Mouse (Mus musculus) liver, embryonic 11.5 days (tissue): ENCODE measurements around the gene Ino80. TPM values are rescaled to one million over a fixed set of nuclear protein-coding genes. Genes with fewer than 3 reads are reported as not detected.
A peak's percentile ranks its signal among the peaks of the same experiment; 100 is the strongest.

Experiments
- ATAC-seq: fragments of 200-750 bp; cut with Nextera tagmentation; replicated peaks from 2 replicates; pipeline ENCODE4 v1.8.0; 2017; ENCODE audit warnings: moderate number of reproducible peaks, mild to moderate bottlenecking, moderate TSS enrichment, moderate library complexity; ENCODE audit not compliant: low FRiP score
- DNase-seq: peaks from one replicate; pipeline ENCODE4 v3.0.0-alpha.2; 2017; ENCODE audit warnings: low spot score
- H3K27ac ChIP-seq: fragments of 300-500 bp; sonication (generic); 2 replicates; pipeline ENCODE4 v1.5.1; 2014; ENCODE audit warnings: mild to moderate bottlenecking, low read depth, low read length, control low read depth
- H3K27me3 ChIP-seq: fragments of 300-500 bp; sonication (generic); replicated peaks from 2 replicates; pipeline ENCODE4 v1.6.1; 2014; ENCODE audit warnings: low read length, mixed read lengths; ENCODE audit not compliant: control insufficient read depth, insufficient read depth
- H3K36me3 ChIP-seq: fragments of 300-500 bp; sonication (generic); 2 replicates; pipeline ENCODE4 v1.6.1; 2014; ENCODE audit warnings: mild to moderate bottlenecking, low read length, moderate library complexity, mixed read lengths; ENCODE audit not compliant: control insufficient read depth, insufficient read depth
- H3K4me1 ChIP-seq: fragments of 300-500 bp; sonication (generic); replicated peaks from 2 replicates; pipeline ENCODE4 v1.6.1; 2014; ENCODE audit warnings: low read length, mixed read lengths; ENCODE audit not compliant: control insufficient read depth, insufficient read depth
- H3K4me2 ChIP-seq: fragments of 300-500 bp; sonication (generic); 2 replicates; pipeline ENCODE4 v1.6.1; 2014; ENCODE audit warnings: mild to moderate bottlenecking, control low read depth, moderate library complexity
- H3K4me3 ChIP-seq: fragments of 300-500 bp; sonication (generic); 2 replicates; pipeline ENCODE4 v1.5.1; 2014; ENCODE audit warnings: low read depth, low read length, control low read depth
- H3K9ac ChIP-seq: fragments of 300-500 bp; sonication (generic); 2 replicates; pipeline ENCODE4 v1.6.1; 2014; ENCODE audit warnings: low read depth, low read length, control low read depth
- H3K9me3 ChIP-seq: fragments of 300-500 bp; sonication (generic); 2 replicates; pipeline ENCODE4 v1.6.1; 2016; ENCODE audit warnings: low read length, inconsistent platforms, mixed read lengths; ENCODE audit not compliant: control insufficient read depth
- WGBS: fragments of 180-500 bp; shearing (Covaris S2); extraction: QIAGEN DNeasy Blood & Tissue Kit; methylation state at CpG from one replicate; pipeline ENCODE4 v1.1.7; 2014; 5-methylcytosine and 5-hydroxymethylcytosine counted together
- polyA plus RNA-seq: library from polyadenylated mRNA; unstranded; fragments of >200 nt; fragmentation: Nextera tagmentation; extraction: Ambion mirVana; gene quantifications from 2 replicates; pipeline ENCODE4 v1.2.1, GENCODE M21; 2014

Ino80 gene
- polyA plus RNA-seq, 1 experiment from 2014 or later: 4.9 TPM

- Histone ChIP-seq H3K9ac (peak overlapping the region; percentile 99), H3K4me2 (peak overlapping the region; percentile 89), H3K4me1 (peaks cover 17% of the 10 kb centered on the region), H3K36me3 (0 out of 2 replicates have a peak, but pooled peaks cover 2% of the 10 kb centered on the region), H3K27me3 (no peaks in the 10 kb centered on the region), H3K9me3 (no peaks in the 10 kb centered on the region), H3K27ac (no peak overlapping the region), H3K4me3 (peak overlapping the region; percentile 97)
- DNase-seq (no peak), ATAC-seq (no peak)
- 8% methylated on average over 7 of the region's 7 CpGs for WGBS
These were observed 1.3 kb downstream of the Ino80 start for GRCm38 (mm10) chr2:119476166-119476565.

GRCm38 (mm10) chr2:119463945-119464344 lies 13.5 kb downstream of the Ino80 start:
- H3K9me3 ChIP-seq: no peaks in the 10 kb centered on the region
- DNase-seq (no peak), ATAC-seq (no peak)
- H3K4me3 ChIP-seq: no peak overlapping the region
- H3K36me3 ChIP-seq: no peaks in the 10 kb centered on the region; the same call in 1 of the 2 replicates
- H3K27ac ChIP-seq: no peak overlapping the region
- no peak overlapping the region for H3K9ac ChIP-seq
- no peaks in the 10 kb centered on the region for H3K4me1 ChIP-seq
- no peak overlapping the region for H3K4me2 ChIP-seq
- WGBS: 75% methylated on average over 4 of the region's 4 CpGs
- no peaks in the 10 kb centered on the region for H3K27me3 ChIP-seq

GRCm38 (mm10) chr2:119463114-119463775 lies 14.2 kb downstream of the Ino80 start:
- Histone ChIP-seq H3K4me3 (no peak overlapping the region), H3K27me3 (no peaks in the 10 kb centered on the region), H3K9me3 (no peaks in the 10 kb centered on the region), H3K4me2 (no peak overlapping the region), H3K36me3 (no peaks in the 10 kb centered on the region; the same call in 1 of the 2 replicates), H3K27ac (no peak overlapping the region), H3K9ac (no peak overlapping the region), H3K4me1 (no peaks in the 10 kb centered on the region)
- DNase-seq: no peak
- 94% methylated on average over 5 of the region's 5 CpGs for WGBS
- no peak for ATAC-seq

DNA sequence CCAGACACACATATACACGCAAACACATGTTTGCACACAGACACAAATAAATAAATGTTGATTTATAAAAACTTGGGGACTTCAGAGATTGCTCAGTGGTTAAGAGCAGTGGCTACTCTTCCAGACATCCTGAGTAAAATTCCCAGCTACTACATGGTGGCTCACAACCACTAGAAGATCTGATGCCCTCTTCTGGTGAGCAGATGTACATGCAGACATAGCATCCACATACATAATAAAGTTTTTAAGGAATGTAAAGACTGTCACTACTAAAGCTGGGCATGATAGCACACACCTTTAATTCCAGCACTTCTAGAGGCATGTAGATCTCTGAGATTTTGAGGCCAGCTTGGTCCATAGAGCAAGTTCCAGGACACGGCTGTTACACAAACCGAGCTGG lies 16.5 kb downstream of the Ino80 start:
- Histone ChIP-seq H3K9me3 (no peaks in the 10 kb centered on the region), H3K4me1 (no peaks in the 10 kb centered on the region), H3K4me3 (no peak overlapping the region), H3K27me3 (no peaks in the 10 kb centered on the region), H3K9ac (no peak overlapping the region), H3K27ac (no peak overlapping the region), H3K4me2 (no peak overlapping the region), H3K36me3 (peaks cover 6% of the 10 kb centered on the region)
- WGBS: 93% methylated on average over 3 of the region's 3 CpGs
- DNase-seq (no peak), ATAC-seq (no peak)

GRCm38 (mm10) chr2:119454558-119454957 lies 22.9 kb downstream of the Ino80 start:
- no peak overlapping the region for H3K9ac ChIP-seq
- H3K27me3 ChIP-seq: no peaks in the 10 kb centered on the region
- no peaks in the 10 kb centered on the region for H3K9me3 ChIP-seq
- peaks cover 16% of the 10 kb centered on the region for H3K36me3 ChIP-seq
- no peak overlapping the region for H3K4me3 ChIP-seq
- no peak overlapping the region for H3K4me2 ChIP-seq
- no peaks in the 10 kb centered on the region for H3K4me1 ChIP-seq
- H3K27ac ChIP-seq: no peak overlapping the region
- ATAC-seq (no peak), DNase-seq (no peak)
- WGBS: 92% methylated on average over 3 of the region's 3 CpGs

DNA sequence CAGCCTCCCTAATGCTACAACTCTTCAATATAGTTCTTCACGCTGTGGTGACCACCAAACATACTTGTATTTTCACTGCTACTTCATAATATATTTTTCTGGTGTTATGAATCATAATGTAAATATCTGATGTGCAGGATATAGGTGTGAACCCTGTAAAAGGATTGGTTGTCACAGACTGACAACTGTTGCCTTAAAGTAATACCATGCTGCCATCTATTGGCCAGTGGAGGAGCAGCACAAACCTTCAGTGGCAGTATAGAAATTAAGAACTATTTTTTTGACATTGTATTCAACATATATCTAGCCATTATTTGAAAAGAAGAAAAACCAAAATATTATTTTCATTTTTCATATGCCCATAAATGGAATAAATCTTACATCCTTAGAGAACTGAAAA lies 40.5 kb downstream of the Ino80 start:
- ATAC-seq (no peak), DNase-seq (no peak)
- H3K9ac ChIP-seq: no peak overlapping the region
- H3K27ac ChIP-seq: no peak overlapping the region
- H3K4me1 ChIP-seq: no peaks in the 10 kb centered on the region
- H3K27me3 ChIP-seq: no peaks in the 10 kb centered on the region
- no peak overlapping the region for H3K4me2 ChIP-seq
- peaks cover 20% of the 10 kb centered on the region; the same call in 1 of the 2 replicates for H3K36me3 ChIP-seq
- WGBS: 92% methylated on average over 1 of the region's 1 CpGs
- no peak overlapping the region for H3K4me3 ChIP-seq
- no peaks in the 10 kb centered on the region for H3K9me3 ChIP-seq

DNA sequence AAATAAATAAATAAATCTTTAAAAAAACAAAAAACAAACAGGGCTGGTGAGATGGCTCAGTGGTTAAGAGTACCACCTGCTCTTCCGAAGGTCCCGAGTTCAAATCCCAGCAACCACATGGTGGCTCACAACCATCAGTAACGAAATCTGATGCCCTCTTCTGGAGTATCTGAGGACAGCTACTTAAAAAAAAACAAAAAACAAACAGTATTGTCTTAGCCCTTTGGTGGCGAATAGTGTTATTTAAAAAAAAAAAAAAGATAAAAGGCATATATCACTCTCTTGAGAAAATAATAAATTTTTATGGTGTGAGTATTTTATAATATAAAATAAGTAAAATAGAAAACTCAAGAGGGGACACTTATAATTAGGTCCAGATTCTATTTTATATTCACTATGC lies 41.0 kb downstream of the Ino80 start:
- H3K36me3 ChIP-seq: peaks cover 19% of the 10 kb centered on the region; the same call in 1 of the 2 replicates
- DNase-seq (no peak), ATAC-seq (no peak)
- H3K9ac ChIP-seq: no peak overlapping the region
- no peak overlapping the region for H3K4me2 ChIP-seq
- no peaks in the 10 kb centered on the region for H3K4me1 ChIP-seq
- H3K9me3 ChIP-seq: no peaks in the 10 kb centered on the region
- 86% methylated on average over 4 of the region's 4 CpGs for WGBS
- H3K4me3 ChIP-seq: no peak overlapping the region
- H3K27me3 ChIP-seq: no peaks in the 10 kb centered on the region
- no peak overlapping the region for H3K27ac ChIP-seq

- DNase-seq (no peak), ATAC-seq (0 out of 2 replicates have a peak, but pooled peaks have one; percentile 34)
- Histone ChIP-seq H3K4me2 (no peak overlapping the region), H3K36me3 (peaks cover 10% of the 10 kb centered on the region), H3K27me3 (no peaks in the 10 kb centered on the region), H3K9me3 (no peaks in the 10 kb centered on the region), H3K9ac (no peak overlapping the region), H3K4me1 (no peaks in the 10 kb centered on the region), H3K4me3 (no peak overlapping the region), H3K27ac (no peak overlapping the region)
- 58% methylated on average over 1 of the region's 1 CpGs for WGBS
These were observed 63.7 kb downstream of the Ino80 start for GRCm38 (mm10) chr2:119413819-119414218.

GRCm38 (mm10) chr2:119411674-119412073 lies 65.8 kb downstream of the Ino80 start:
- ATAC-seq: no peak

More at GRCm38 (mm10) chr2:119411674-119412073, 65.8 kb downstream of the Ino80 start:
- Histone ChIP-seq H3K27ac (no peak overlapping the region), H3K4me3 (no peak overlapping the region), H3K36me3 (peaks cover 10% of the 10 kb centered on the region), H3K9ac (no peak overlapping the region), H3K4me1 (no peaks in the 10 kb centered on the region), H3K4me2 (no peak overlapping the region), H3K9me3 (no peaks in the 10 kb centered on the region), H3K27me3 (no peaks in the 10 kb centered on the region)
- 65% methylated on average over 2 of the region's 2 CpGs for WGBS
- no peak for DNase-seq
